Mouse (Mus musculus) C2C12 (cell line): ENCODE data around the gene Arid3a. TPM values are rescaled to one million over a fixed set of nuclear protein-coding genes. Genes with fewer than 3 reads are reported as not detected.

Experiments
- H3K27me3 ChIP-seq: one replicate; pipeline ENCODE4 v1.6.1; 2011; ENCODE audit not compliant: control insufficient read depth, insufficient read depth, insufficient read length
- H3K36me3 ChIP-seq: one replicate; pipeline ENCODE4 v1.6.1; 2011; ENCODE audit not compliant: control insufficient read depth, insufficient read depth
- H3K4me3 ChIP-seq: one replicate; pipeline ENCODE4 v1.5.1; 2011; ENCODE audit warnings: mild to moderate bottlenecking, control low read depth; ENCODE audit not compliant: poor library complexity, insufficient read depth, severe bottlenecking
- H3K79me2 ChIP-seq: one replicate; pipeline ENCODE4 v1.6.1; 2011; ENCODE audit not compliant: control insufficient read depth, insufficient read depth
- H3K79me3 ChIP-seq: one replicate; pipeline ENCODE4 v1.6.1; 2011; ENCODE audit warnings: low read depth, control low read depth
- H3ac ChIP-seq: one replicate; pipeline ENCODE3; 2011; ENCODE audit warnings: low read depth; ENCODE audit not compliant: control insufficient read depth, insufficient read length
- CEBPB ChIP-seq: IDR thresholded peaks from one replicate; pipeline ENCODE4 v1.6.1; 2011; ENCODE audit warnings: low read depth, mild to moderate bottlenecking, control low read depth, moderate library complexity
- CTCF ChIP-seq: IDR thresholded peaks from one replicate; pipeline ENCODE4 v1.5.1; 2011; ENCODE audit not compliant: control insufficient read depth, insufficient read depth, insufficient read length
- FOSL1 ChIP-seq: IDR thresholded peaks from one replicate; pipeline ENCODE4 v1.8.0; 2011; ENCODE audit warnings: mild to moderate bottlenecking, low read length; ENCODE audit not compliant: poor library complexity, insufficient read depth, severe bottlenecking
- MAX ChIP-seq: IDR thresholded peaks from one replicate; pipeline ENCODE4 v1.6.1; 2011; ENCODE audit warnings: mild to moderate bottlenecking, control low read depth
- MYOD1 ChIP-seq: IDR thresholded peaks from one replicate; pipeline ENCODE4 v1.6.1; 2011; ENCODE audit warnings: low read depth; ENCODE audit not compliant: control insufficient read depth, insufficient read length
- MYOG ChIP-seq: IDR thresholded peaks from one replicate; pipeline ENCODE4 v1.6.1; 2011; ENCODE audit not compliant: control insufficient read depth, insufficient read length; ENCODE audit errors: extremely low read depth
- USF1 ChIP-seq: IDR thresholded peaks from one replicate; pipeline ENCODE4 v1.6.1; 2011; ENCODE audit warnings: low read depth, mild to moderate bottlenecking, control low read depth, moderate library complexity
- polyA plus RNA-seq: library from polyadenylated mRNA; unstranded; fragments of >200 nt; fragmentation: generic; extraction: Trizol; gene quantifications from one replicate; pipeline ENCODE4 v1.2.1, GENCODE M21; 2012; ENCODE audit warnings: missing spikeins

The Arid3a gene
- polyA plus RNA-seq, 1 experiment: 0.74 TPM

DNA sequence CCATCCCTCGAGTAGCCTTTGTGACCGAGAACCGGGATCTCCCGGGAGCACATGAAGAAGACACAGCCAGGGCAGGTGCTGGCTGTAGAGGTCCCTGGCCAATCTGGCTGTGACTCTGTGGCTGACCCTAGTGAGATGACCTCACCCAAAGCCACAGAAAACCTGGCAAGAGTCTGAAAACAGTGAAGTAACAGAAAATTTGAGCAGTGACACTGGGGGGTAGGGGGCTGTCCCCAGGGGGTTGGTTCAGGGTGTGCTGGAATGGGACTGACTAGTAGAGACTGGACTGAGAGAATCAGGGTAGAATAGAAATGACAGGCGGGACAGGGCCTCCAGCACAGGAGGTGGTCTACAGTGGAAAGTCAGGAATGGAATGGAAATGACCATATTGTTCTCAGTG, 56.4 kb downstream of the Arid3a start:
- Histone ChIP-seq H3K36me3 (peaks cover 18% of the 10 kb centered on the region), H3ac (peak overlapping the region; percentile 89), H3K79me3 (peaks cover 38% of the 10 kb centered on the region), H3K79me2 (peaks cover 54% of the 10 kb centered on the region), H3K4me3 (peak overlapping the region; percentile 96), H3K27me3 (no peaks in the 10 kb centered on the region)
- TF ChIP-seq CTCF (no peak), FOSL1 (no peak), USF1 (no peak), MYOG (no peak), MAX (no peak), CEBPB (no peak), MYOD1 (no peak)

- Histone ChIP-seq H3ac (peak overlapping the region; percentile 89), H3K36me3 (peaks cover 18% of the 10 kb centered on the region), H3K79me3 (peaks cover 40% of the 10 kb centered on the region), H3K4me3 (peak overlapping the region; percentile 96), H3K79me2 (peaks cover 58% of the 10 kb centered on the region), H3K27me3 (no peaks in the 10 kb centered on the region)
- TF ChIP-seq USF1 (no peak), MYOG (no peak), FOSL1 (no peak), MAX (no peak), CEBPB (no peak), MYOD1 (no peak), CTCF (no peak)
Observed at GRCm38 (mm10) chr10:79983670-79984069, 56.8 kb downstream of the Arid3a start.

DNA sequence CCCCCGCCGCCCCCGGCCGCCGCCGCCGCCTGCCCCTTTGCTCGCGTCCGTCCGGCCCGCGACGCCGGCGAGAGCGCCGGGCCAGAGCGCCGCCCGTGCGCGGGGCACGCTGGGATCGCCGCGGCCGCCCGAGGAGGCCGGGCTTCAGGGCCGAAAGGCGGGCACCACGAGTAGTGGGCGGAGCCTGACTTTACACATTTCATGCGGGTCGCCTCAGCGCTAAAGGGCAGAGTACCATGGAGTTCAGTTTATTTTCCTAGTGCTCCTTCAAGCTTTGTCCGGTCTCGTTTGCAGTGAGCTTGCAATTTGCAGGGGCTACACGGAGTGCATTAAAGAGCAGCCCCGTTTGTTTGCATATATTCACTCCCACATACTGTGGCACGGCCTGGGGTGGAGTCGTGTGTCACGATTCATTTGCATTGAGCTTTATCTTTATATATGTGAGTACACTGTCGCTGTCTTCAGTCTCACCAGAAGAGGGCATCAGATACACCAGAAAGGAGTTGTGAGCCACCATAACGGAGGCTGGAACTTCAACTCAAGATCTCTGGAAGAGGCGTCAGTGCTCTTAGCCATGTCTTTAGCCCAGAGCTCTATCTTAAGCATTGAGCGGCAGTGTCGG, 57.5 kb downstream of the Arid3a start, which contains the start of gene Tmem259:
Tmem259 (minus strand) TSS at position 136 of the 622 bp plus-strand sequence.
- Histone ChIP-seq H3K4me3 (peak within 1 kb of the TSS; percentile 96), H3K79me2 (peaks cover 59% of the 10 kb centered on the region), H3K27me3 (no peaks in the 10 kb centered on the region), H3ac (peak within 1 kb of the TSS; percentile 89), H3K79me3 (peaks cover 47% of the 10 kb centered on the region), H3K36me3 (peaks cover 11% of the 10 kb centered on the region)
- TF ChIP-seq MYOD1 (no peak), MAX (peak; percentile 13)

GRCm38 (mm10) chr10:79984871-79985270, 58.0 kb downstream of the Arid3a start:
- Histone ChIP-seq H3K4me3 (peak overlapping the region; percentile 96), H3K27me3 (no peaks in the 10 kb centered on the region), H3K36me3 (peaks cover 9% of the 10 kb centered on the region), H3K79me3 (peaks cover 50% of the 10 kb centered on the region), H3K79me2 (peaks cover 59% of the 10 kb centered on the region), H3ac (peak overlapping the region; percentile 6)
- peak; percentile 60 for TF ChIP-seq MAX
- no peak for TF ChIP-seq MYOD1
- peak; percentile 36 for TF ChIP-seq CEBPB

GRCm38 (mm10) chr10:79985334-79986231, 58.7 kb downstream of the Arid3a start:
- peak overlapping the region; percentile 19 for H3ac ChIP-seq
- peaks cover 5% of the 10 kb centered on the region for H3K36me3 ChIP-seq
- peak overlapping the region; percentile 96 for H3K4me3 ChIP-seq
- H3K27me3 ChIP-seq: no peaks in the 10 kb centered on the region
- H3K79me3 ChIP-seq: peaks cover 48% of the 10 kb centered on the region
- H3K79me2 ChIP-seq: peaks cover 59% of the 10 kb centered on the region
- TF ChIP-seq MAX (no peak), USF1 (no peak), CEBPB (no peak), MYOD1 (no peak), FOSL1 (no peak)
